Mouse (Mus musculus) bone marrow, adult 2 months (tissue): Measurements from ENCODE around the gene Acpp.

ENCODE experiments used
- CTCF ChIP-seq: fragments of 200-500 bp; IDR thresholded peaks from 2 replicates; pipeline ENCODE4 v1.5.1; 2011; ENCODE audit warnings: low read length, control low read depth; ENCODE audit not compliant: control insufficient read depth, insufficient read depth
- POLR2A ChIP-seq: fragments of 200-500 bp; IDR thresholded peaks from 2 replicates; pipeline ENCODE4 v1.6.1; 2011; ENCODE audit warnings: low read depth, mild to moderate bottlenecking, control low read depth, low read length, borderline replicate concordance; ENCODE audit not compliant: control insufficient read depth

GRCm38 (mm10) chr9:104328655-104329054 lies 8.9 kb downstream of the Acpp start:
- TF ChIP-seq CTCF (no peak), POLR2A (no peak)
